Mouse (Mus musculus) gastrocnemius, postnatal 36 days (tissue): ENCODE measurements at regions not wholly inside any gene's neighbourhood (a gene's known extent, or its start where the extent isn't known, plus 50 kb on each side); places are given as distances from the start of the nearest gene placed in this dataset.

Experiments
- DNase-seq, 2 experiments: peaks; one replicate each; pipeline ENCODE4 v3.0.0; 2022
- intact Hi-C: fragments of 180-260 bp; cut with DNase I; formaldehyde crosslinking; loops from one replicate; pipeline ENCODE4 v1.15.1; 2025

- no peak for DNase-seq
- intact Hi-C loops, result no loop called here
Measured at GRCm38 (mm10) chr5:43339671-43340070, 106.7 kb downstream of the Cpeb2 start.

GRCm38 (mm10) chr5:43341475-43341874, 108.5 kb downstream of the Cpeb2 start:
- intact Hi-C loops, result no loop called here
- no peak for DNase-seq

GRCm38 (mm10) chr5:43344441-43344840, 111.5 kb downstream of the Cpeb2 start:
- no peak for DNase-seq
- intact Hi-C loops, result no loop called here

- DNase-seq, result no peak
- intact Hi-C loops, result loop anchor here (5.0 kb wide), 1 partner anchor 119 kb away; the partner anchor contains the start of gene Cpeb2
Measured at GRCm38 (mm10) chr5:43350987-43351386, 118.0 kb downstream of the Cpeb2 start.

GRCm38 (mm10) chr5:43353021-43353990, 120.3 kb downstream of the Cpeb2 start:
- DNase-seq, result peak in 1 of 2 experiments; percentile 13
- intact Hi-C loops, result loop anchor here (5.0 kb wide), 1 partner anchor 121 kb away; the partner anchor contains the start of gene Cpeb2

- intact Hi-C loops, result loop anchor here (5.0 kb wide), 1 partner anchor 122 kb away; the partner anchor contains the start of gene Cpeb2
- no peak for DNase-seq
Measured at GRCm38 (mm10) chr5:43354351-43354942, 121.5 kb downstream of the Cpeb2 start.

GRCm38 (mm10) chr5:43355026-43355580, 122.1 kb downstream of the Cpeb2 start:
- intact Hi-C loops, result no loop called here
- DNase-seq, result peak; percentile 63 to 75

- intact Hi-C loops, result no loop called here
- DNase-seq, result no peak
Measured at GRCm38 (mm10) chr5:43355832-43356231, 122.9 kb downstream of the Cpeb2 start.

- intact Hi-C loops, result no loop called here
- no peak for DNase-seq
Measured at GRCm38 (mm10) chr5:43357100-43357680, 124.2 kb downstream of the Cpeb2 start.

- intact Hi-C loops, result no loop called here
- no peak for DNase-seq
Measured at GRCm38 (mm10) chr5:43357901-43358300, 124.9 kb downstream of the Cpeb2 start.

- DNase-seq, result no peak
- intact Hi-C loops, result no loop called here
Measured at GRCm38 (mm10) chr5:43358928-43359765, 126.2 kb downstream of the Cpeb2 start.

- intact Hi-C loops, result loop anchor here (10.0 kb wide), 1 partner anchor 375 kb away; no protein-coding TSS in a partner anchor
- no peak for DNase-seq
Measured at GRCm38 (mm10) chr5:43360298-43360697, 127.3 kb downstream of the Cpeb2 start.

- DNase-seq, result no peak
- intact Hi-C loops, result loop anchor here (10.0 kb wide), 1 partner anchor 376 kb away; no protein-coding TSS in a partner anchor
Measured at GRCm38 (mm10) chr5:43361026-43361425, 128.1 kb downstream of the Cpeb2 start.

GRCm38 (mm10) chr5:43372385-43372784, 139.4 kb downstream of the Cpeb2 start:
- DNase-seq, result no peak
- intact Hi-C loops, result no loop called here

GRCm38 (mm10) chr5:43384689-43385375, 130.5 kb upstream of the C1qtnf7 start:
- intact Hi-C loops, result no loop called here
- DNase-seq, result no peak

GRCm38 (mm10) chr5:43390997-43391396, 124.3 kb upstream of the C1qtnf7 start:
- intact Hi-C loops, result no loop called here
- DNase-seq, result no peak

- DNase-seq, result no peak
Measured at GRCm38 (mm10) chr5:43391412-43392029, 123.8 kb upstream of the C1qtnf7 start.

GRCm38 (mm10) chr5:43392908-43393545, 122.3 kb upstream of the C1qtnf7 start:
- intact Hi-C loops, result no loop called here
- no peak for DNase-seq

More at GRCm38 (mm10) chr5:43391412-43392029, 123.8 kb upstream of the C1qtnf7 start:
- intact Hi-C loops, result no loop called here
